Mouse (Mus musculus): Measurements from ENCODE around the gene Crim1.

DNA sequence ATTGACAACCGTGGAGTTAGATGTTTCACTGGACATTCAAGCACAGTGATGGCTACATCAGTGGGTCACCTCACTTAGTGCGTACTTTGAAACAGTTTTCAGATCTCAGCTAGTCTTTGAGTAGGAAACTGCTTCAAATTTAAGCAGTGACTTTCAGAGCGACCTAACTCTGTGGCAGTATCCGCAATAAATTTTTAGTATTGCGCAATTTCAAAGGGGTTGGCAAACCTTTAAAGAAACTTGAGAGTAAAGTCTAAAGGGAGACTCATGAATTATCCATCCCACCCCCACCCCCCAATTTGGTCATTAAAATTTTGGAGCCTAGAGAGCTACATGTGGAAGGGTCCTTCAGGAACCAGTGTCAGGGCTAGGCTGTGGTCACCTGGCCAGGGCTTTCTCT lies 31.5 kb downstream of the Crim1 start:
- no peak for TF ChIP-seq HCFC1 (IDR thresholded peaks at IDR 0.05; ENCODE audit: borderline replicate concordance, insufficient read depth, low read length)
- no peak for TF ChIP-seq ZNF384 (IDR thresholded peaks at IDR 0.05; ENCODE audit: low read depth, low read length)
- no peak for TF ChIP-seq ZC3H11A (IDR thresholded peaks at IDR 0.05; ENCODE audit: borderline replicate concordance, low read depth, low read length)
- no peak for TF ChIP-seq MAFK (IDR thresholded peaks at IDR 0.05; ENCODE audit: insufficient read depth, low read depth, low read length)
- no peak for TF ChIP-seq CHD2 (IDR thresholded peaks at IDR 0.05; ENCODE audit: low read depth, low read length)
